Mouse (Mus musculus) adrenal gland, adult (tissue): ENCODE results near the gene Cep164.
"Not testable (repeated sequence)": the region's sequence is repeated elsewhere in the genome, so short reads cannot be mapped to it uniquely, and the experiment has no call there.

Experiments used
- DNase-seq, 2 experiments: peaks; one replicate each; pipeline ENCODE4 v3.0.0; 2022 to 2023; ENCODE audit warnings: low spot score in 1 of 2; ENCODE audit not compliant: inconsistent age in 2 of 2

The Cep164 gene

DNA sequence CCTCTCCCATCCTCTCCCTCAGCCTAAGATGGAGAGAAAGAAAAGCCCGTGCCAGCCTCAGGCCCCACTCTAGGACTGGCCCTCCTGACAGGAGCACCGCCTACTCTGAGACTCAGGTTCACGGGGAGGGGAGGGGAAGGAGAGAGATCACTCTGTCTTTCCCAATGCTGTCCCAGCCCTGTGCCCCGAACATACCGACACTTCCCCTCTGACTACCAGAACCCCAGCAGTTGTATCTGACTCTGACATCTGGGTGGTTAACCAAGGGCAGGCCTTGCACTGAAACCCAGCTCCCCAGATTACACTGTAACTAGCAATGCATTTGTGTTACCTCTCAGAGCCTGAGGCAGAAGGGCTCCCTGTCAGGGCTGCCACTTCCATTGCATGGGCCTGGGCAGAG lies 40.1 kb downstream of the Cep164 start:
- DNase-seq = no peak

GRCm38 (mm10) chr9:45787547-45787946 lies 40.9 kb downstream of the Cep164 start:
- DNase-seq = no peak

DNA sequence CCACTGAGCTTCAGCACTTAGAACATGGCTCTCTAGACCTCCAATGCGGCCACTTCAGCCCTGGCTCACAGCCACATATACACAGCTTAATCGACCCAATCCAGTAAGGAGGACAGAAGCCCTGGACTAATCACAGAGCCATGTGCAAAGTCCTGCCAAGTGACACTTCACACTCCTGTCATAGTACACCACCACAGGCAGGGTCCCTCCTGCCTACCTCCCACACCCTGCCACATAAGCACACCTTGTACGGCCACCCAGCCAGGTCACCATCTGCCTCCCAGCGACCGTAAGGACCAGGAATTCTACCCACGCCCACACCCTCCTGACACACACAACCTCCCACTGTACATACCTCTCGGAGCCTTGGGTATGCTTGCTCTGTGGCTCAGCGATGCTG lies 41.4 kb downstream of the Cep164 start:
- DNase-seq = no peak

GRCm38 (mm10) chr9:45783249-45784069 lies 45.0 kb downstream of the Cep164 start:
- DNase-seq = no peak

GRCm38 (mm10) chr9:45779201-45779600 lies 49.3 kb downstream of the Cep164 start:
- no peak for DNase-seq

GRCm38 (mm10) chr9:45776176-45776575 lies 52.3 kb downstream of the Cep164 start:
- not testable (repeated sequence) for DNase-seq

GRCm38 (mm10) chr9:45774088-45774487 lies 54.4 kb downstream of the Cep164 start:
- DNase-seq = no peak

DNA sequence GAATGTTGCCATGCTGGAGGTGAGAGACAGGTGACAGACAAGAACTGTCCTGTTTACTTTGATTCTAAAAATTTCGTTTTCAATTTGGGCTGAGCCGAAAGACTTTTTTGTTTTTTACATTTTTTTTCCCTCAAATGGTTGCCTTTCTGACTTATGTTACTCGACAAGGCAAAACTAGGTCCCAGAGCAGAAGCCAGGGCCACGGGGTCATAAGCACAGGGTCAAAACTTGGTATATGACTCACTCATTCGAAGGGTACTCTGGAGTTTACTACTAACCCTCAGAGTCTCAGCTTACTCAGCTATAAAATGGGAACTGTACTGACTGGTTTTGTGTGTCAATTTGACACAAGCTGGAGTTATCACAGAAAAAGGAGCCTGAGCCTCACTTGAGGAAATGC lies 58.9 kb downstream of the Cep164 start:
- DNase-seq = peak in 1 of 2 experiments; percentile 69

- no peak for DNase-seq
Observed at GRCm38 (mm10) chr9:45768421-45768820, 60.1 kb downstream of the Cep164 start.

DNA sequence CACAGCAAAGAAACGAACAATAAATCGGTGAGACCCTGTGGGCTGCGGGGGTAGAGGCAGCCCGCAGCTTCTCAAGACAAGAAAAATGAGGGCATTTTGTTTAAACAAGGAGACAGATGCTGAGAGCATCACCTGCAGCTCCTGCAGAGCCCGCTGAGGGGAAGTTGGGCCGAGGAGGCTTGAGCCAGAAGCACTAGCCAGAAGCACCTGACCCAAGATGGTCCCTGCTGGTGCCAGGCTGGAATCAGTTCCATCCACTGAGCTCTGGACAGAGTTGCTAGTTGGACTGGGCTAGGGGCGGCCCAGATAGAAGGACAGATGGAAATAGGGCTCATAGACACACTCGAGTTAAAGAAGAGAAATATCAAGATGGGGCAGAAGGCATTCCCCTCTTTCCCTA lies 61.3 kb downstream of the Cep164 start:
- DNase-seq = no peak

DNA sequence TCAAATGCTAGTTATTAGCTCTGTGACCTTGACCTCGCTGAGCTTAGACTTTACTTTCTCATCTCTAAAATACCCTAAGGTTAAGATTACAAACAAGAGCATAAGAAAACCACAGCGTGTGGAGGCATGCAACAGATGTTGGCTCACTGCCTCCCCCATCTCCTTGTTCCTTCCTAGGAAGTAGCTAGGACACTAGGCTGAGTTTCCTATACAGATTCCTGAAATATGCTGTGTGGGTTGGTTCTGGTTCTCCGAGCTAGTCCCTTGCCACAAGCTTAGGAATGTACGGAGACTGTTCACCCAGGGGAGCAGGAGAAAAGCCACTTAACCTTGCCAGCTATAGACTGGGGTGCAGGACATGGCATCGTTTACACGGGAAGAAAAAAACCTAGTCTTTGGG lies 62.3 kb downstream of the Cep164 start:
- DNase-seq = no peak

DNA sequence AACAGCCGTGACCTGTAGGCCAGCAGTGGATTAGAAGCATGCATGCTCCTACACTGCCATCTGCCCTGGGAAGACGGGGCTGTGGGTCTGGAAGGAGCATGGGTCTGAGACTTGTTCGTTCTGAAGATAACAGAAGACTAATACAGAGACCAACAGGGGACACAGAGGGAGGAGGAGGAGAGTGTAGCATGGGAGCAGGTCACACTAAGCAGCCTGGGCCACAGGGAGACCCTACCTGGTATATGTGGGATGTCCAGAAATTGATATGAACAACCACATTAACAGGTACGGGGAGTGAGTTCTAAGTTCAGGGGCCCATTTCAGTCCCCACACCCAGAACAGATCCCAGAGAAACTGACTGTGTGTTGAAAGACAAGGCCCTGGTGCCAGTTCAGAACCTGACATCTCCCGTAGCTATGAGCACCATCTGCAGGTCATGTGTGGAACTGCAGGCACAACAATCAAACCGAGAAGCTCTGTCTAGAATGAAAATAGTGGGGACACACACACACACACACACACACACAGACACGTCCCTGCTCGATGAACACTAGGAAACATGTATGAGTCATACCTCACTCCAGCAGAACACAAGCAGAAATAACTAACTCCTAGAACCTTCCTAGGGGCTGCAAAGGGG lies 73.9 kb downstream of the Cep164 start:
- DNase-seq = peak; percentile 48 to 85

DNA sequence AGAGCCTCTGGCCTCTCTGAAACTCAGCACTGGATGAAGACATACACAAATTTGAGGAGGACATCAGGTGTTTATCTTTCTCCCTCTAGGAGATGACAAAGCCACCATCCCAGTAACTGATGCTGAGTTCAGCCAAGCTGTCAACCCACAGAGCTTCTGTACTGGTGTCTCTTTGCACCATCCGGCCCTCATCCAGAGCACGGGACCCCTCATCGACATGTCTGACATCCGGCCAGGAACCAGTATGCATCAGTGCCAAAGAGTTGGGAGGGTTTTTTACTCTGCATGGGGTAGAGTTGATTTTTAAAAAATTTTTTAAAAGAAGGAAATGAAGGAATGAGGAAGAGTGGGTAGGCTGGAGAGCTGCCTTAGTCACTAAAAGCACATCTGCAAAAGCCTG lies 78.6 kb downstream of the Cep164 start:
- DNase-seq = no peak

DNA sequence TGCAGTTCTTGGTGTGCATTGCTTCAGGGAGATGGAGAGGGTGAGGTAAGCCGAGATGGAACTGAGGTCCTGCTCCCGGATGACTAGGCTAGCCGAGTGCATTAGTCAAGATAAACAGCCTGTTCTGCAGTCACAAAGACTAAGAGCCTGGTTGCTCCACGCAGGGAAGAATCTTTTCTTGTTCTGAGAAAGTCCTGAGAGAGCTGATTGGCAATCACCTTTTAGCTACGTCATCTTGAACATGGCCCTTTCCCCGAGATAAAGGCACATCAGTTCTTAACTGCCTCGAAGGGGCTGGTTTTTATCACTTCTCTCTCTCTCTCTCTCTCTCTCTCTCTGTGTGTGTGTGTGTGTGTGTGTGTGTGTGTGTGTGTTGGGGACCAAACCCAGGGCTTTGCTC lies 83.0 kb downstream of the Cep164 start:
- DNase-seq = no peak

DNA sequence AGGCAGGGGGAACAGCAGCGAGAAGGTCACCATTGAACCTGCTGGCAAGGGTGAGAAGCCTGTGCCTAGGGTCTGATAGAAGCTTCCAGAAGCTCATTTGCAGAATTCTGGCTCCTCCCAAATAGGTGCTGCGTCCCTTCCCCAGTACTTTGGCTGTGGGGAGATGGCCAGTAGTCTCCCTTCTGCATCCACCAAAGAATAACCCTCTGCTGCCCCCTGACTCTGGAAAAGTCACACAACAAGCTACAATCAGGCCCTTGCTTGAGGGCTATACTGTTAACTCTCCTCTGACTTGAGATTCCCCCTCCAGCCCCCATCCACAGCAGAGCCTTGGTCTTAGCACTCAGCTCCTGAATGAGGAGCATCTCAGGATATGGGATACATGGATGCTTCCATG lies 87.9 kb downstream of the Cep164 start:
- no peak for DNase-seq

DNA sequence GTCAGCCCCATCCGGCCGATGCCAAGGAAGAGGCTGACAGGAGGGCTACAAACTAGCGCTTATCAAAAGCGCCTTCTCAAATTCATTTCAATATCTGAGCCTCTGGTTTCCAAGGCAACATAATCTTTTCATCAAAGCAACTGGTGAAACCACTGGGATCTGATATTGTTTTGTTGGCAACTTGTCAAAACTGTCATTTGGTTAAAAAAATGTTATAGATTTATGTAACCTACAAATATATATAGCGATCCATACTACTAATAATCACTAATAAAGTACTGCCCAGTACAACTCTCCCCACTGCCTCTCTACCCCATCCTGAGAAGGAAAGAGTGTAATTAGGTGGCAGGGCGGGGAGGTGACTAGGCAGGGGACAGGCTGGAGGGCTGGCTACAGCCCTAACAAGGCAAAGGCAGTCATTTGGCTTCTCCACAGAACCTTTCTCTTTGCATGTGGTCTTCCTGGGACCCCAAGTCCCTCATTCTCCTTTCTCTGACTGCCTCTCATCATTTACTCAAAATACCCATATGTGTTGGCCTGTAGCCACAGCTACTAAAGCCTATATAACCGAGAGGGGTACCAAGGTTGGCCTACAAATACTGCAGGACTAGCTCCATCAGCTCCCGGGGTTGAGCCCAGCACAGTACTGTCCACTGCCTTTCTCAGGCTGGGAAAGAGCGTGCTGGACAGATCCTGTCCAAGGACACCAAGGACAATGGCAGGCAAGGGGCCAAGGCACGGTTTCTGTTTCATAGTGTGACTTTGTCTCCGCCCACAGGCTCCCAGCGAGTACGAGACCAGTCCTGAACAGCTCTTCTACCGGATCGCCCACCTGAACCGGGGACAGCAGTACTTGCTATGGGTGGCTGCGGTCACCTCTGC lies 88.5 kb downstream of the Cep164 start:
- peak; percentile 51 to 84 for DNase-seq

DNA sequence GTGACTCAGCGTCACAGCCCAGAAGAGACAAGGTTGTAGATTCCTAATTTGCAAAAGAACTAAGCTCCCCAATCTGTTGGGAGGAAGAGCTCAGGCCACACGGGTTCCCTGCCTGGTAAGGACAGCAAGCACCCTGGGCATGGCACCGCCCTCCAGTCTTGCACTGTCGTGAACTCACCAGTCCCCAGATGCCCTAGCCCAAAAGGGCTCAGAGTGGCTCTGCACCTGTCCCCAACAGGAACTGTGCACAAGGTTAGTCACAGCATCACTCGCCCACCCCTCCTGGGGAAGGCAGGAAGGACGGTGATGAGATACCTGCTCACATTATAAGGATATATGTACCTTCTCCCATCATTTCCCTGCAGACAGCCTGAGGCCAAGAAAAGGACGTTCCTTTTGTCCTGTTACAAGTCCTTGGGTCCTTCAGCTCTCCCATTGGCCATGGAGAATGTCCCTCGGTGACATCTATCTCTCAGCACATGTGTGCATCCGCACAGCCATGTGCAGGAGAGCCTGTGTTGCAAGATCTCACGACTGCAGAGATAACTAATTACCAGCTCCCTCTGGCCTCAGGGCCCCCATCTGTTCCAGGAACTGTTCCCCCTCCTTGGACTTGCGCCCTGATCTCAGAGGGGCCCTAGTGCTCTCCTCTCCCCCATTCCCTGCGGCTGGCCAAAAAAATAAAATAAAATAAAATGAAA lies 89.3 kb downstream of the Cep164 start:
- DNase-seq = peak; percentile 25 to 41

GRCm38 (mm10) chr9:45733246-45733645 lies 95.2 kb downstream of the Cep164 start:
- DNase-seq = no peak

DNA sequence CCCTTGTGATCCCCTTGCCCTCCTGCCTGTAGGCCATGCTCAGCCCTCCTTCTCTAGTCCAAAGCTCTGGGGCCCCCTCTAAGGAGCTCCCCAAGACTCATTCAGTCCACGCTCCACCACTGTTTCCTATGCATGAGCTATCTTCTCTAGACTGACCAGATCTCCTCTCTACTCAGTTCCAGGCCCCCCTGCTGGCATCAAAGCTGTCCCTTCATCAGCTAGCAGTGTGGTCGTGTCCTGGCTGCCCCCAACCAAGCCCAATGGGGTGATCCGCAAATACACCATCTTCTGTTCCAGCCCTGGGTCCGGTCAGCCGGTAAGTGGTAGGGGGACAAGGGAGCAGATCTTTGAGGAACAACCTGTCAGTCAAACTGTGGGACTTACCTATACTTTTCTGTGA lies 96.6 kb downstream of the Cep164 start:
- no peak for DNase-seq

DNA sequence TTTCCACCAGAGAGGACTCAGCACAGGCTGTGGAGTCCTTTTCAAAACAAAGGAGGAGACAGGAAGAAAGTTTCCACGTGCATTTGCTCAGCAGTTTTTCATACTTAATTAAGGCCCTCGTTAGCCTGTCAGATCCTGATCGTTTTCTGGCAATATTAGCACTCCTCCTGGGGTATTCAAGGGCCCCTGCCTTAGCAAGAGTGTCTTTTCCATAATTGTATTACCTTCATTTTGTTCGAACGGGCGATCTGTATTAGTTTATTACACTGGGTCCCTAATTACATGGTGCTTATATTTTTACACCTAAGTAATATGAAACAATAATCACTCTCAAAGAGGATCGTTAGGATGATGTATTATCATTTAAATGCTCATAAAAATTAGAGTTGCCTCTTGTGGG lies 108.5 kb downstream of the Cep164 start:
- no peak for DNase-seq
